Mouse (Mus musculus) erythroblast, adult 5-6 weeks (primary cell): Measurements from ENCODE around the gene Flt1. TPM values are rescaled to one million over a fixed set of nuclear protein-coding genes. Genes with fewer than 3 reads are reported as not detected.
"Not testable (repeated sequence)": the region's sequence is repeated elsewhere in the genome, so short reads cannot be mapped to it uniquely, and the experiment has no call there.

ENCODE experiments used
- ATAC-seq: replicated peaks from 2 replicates; pipeline ENCODE4 v1.8.0; 2016; ENCODE audit warnings: moderate number of reproducible peaks, mild to moderate bottlenecking, moderate TSS enrichment, inconsistent platforms; ENCODE audit not compliant: poor library complexity, low FRiP score, severe bottlenecking
- total RNA-seq, 2 experiments: library from RNA; stranded (forward) in 1 of 2; stranded (reverse) in 1 of 2; fragments of 150-400 nt in 1 of 2; fragments of 200-764, 138-1000 nt in 1 of 2; gene quantifications; 2 replicates each; pipeline versions ENCODE4 v1.2.3 to v1.2.4; 2015 to 2017; ENCODE audit warnings: low replicate concordance in 2 of 2

Flt1 gene
- total RNA-seq, 2 experiments from 2014 or later: 0.68 to 0.77 TPM

- no peak for ATAC-seq
Measured at GRCm38 (mm10) chr5:147572695-147573094, 153.1 kb downstream of the Flt1 start.

GRCm38 (mm10) chr5:147566335-147566734, 159.5 kb downstream of the Flt1 start:
- no peak for ATAC-seq

GRCm38 (mm10) chr5:147565444-147565843, 160.4 kb downstream of the Flt1 start:
- no peak for ATAC-seq

GRCm38 (mm10) chr5:147564140-147564590, 161.6 kb downstream of the Flt1 start:
- no peak for ATAC-seq

- ATAC-seq: no peak
Measured at GRCm38 (mm10) chr5:147563511-147564139, 162.2 kb downstream of the Flt1 start.

GRCm38 (mm10) chr5:147557641-147558040, 168.2 kb downstream of the Flt1 start:
- not testable (repeated sequence) for ATAC-seq

GRCm38 (mm10) chr5:147551879-147552627, 173.8 kb downstream of the Flt1 start:
- ATAC-seq: no peak

- ATAC-seq: no peak
Measured at GRCm38 (mm10) chr5:147549016-147549755, 176.6 kb downstream of the Flt1 start.

GRCm38 (mm10) chr5:147545731-147546241, 180.0 kb downstream of the Flt1 start:
- ATAC-seq: 0 out of 2 replicates have a peak, but pooled peaks have one; percentile 53

GRCm38 (mm10) chr5:147542291-147542690, 183.5 kb downstream of the Flt1 start:
- ATAC-seq: no peak

- no peak for ATAC-seq
Measured at GRCm38 (mm10) chr5:147539815-147540214, 186.0 kb downstream of the Flt1 start.

GRCm38 (mm10) chr5:147539409-147539808, 186.4 kb downstream of the Flt1 start:
- ATAC-seq: no peak

- ATAC-seq: no peak
Measured at GRCm38 (mm10) chr5:147532031-147532430, 193.8 kb downstream of the Flt1 start.

- ATAC-seq: no peak
Measured at GRCm38 (mm10) chr5:147527788-147528187, 198.0 kb downstream of the Flt1 start.

- ATAC-seq: no peak
Measured at GRCm38 (mm10) chr5:147527006-147527405, 198.8 kb downstream of the Flt1 start.

Other genes with a start within 250 kb of the Flt1 start
- 37.1 and 41.0 TPM in 2 replicates for gene Pomp, start 134.4 kb upstream of the Flt1 start, total RNA-seq (2015; ENCODE audit: low replicate concordance)
- gene Pomp, start 134.4 kb upstream of the Flt1 start, total RNA-seq (2017; ENCODE audit: low replicate concordance): 23.3 and 23.4 TPM in 2 replicates
- gene Slc46a3, start 168.8 kb upstream of the Flt1 start, total RNA-seq (2015; ENCODE audit: low replicate concordance): 15.0 and 19.6 TPM in 2 replicates
- gene Slc46a3, start 168.8 kb upstream of the Flt1 start, total RNA-seq (2017; ENCODE audit: low replicate concordance): 8.2 and 16.5 TPM in 2 replicates
- gene Mtus2, start 231.3 kb upstream of the Flt1 start, total RNA-seq (2015; ENCODE audit: low replicate concordance): 2.3 and 5.4 TPM in 2 replicates
- gene Mtus2, start 231.3 kb upstream of the Flt1 start, total RNA-seq (2017; ENCODE audit: low replicate concordance): not detected in 2 replicates